ENCODE assay signal across 17 mouse cellular contexts in the genomic region with DNA sequence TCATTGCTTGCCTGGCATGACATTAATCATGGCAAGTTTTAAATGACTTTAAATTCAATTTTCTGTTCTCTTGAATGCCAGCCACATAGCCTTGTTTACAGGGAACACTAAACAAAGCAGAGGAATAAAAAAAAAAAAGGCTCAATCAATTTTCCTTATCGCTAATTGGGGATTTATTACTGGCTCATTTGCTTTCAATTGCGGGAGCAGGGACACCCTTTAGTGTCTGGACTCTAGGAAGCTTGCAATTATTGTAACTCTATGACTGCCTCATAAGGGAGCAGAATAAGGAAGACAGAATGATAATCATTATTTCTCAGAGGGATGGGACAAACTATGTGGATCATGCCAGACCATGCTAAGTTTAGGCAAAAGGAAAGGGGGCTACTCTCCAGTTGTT.
"Had no signal": no experiment of that assay in that cellular context is flagged by ENCODE, and none has a peak within 500 bp of the region (broad histone marks: within the 10 kb centered on the region; RNA-seq: fewer than 3 reads in every experiment).

No protein-coding gene starts in this region.

- H3K36me3 ChIP-seq: midbrain, embryonic 10.5 days; midbrain, embryonic 12.5 days; neural tube, embryonic 13.5 days; neural tube, embryonic 15.5 days had no signal

- H3K4me3 ChIP-seq: midbrain, embryonic 10.5 days; midbrain, embryonic 12.5 days; myocyte; neural tube, embryonic 13.5 days; neural tube, embryonic 15.5 days had no signal

- H3K27ac ChIP-seq: midbrain, embryonic 10.5 days; midbrain, embryonic 12.5 days; neural tube, embryonic 13.5 days; neural tube, embryonic 15.5 days had no signal

- H3K4me1 ChIP-seq: midbrain, embryonic 10.5 days; neural tube, embryonic 15.5 days had no signal

- DNase-seq: lung, adult 18-20 months; lung, embryonic 14.5 days; lung, postnatal 10 days; lung, postnatal 4 days; midbrain, embryonic 14.5 days; right cerebral cortex, adult 18-20 months; right cerebral cortex, postnatal 25 days; right cerebral cortex, postnatal 4 days; spleen, adult 18-20 months; thymus, adult 18-20 months; thymus, postnatal 14 days; thymus, postnatal 36 days had no signal

- H3K27me3 ChIP-seq: midbrain, embryonic 12.5 days; neural tube, embryonic 13.5 days; neural tube, embryonic 15.5 days had no signal

- H3K9me3 ChIP-seq: midbrain, embryonic 10.5 days; midbrain, embryonic 12.5 days; neural tube, embryonic 13.5 days; neural tube, embryonic 15.5 days had no signal

- H3K4me2 ChIP-seq: lung, embryonic 14.5 days; midbrain, embryonic 12.5 days; neural tube, embryonic 13.5 days; neural tube, embryonic 15.5 days had no signal

- H3K9ac ChIP-seq: lung, embryonic 14.5 days; midbrain, embryonic 12.5 days; neural tube, embryonic 13.5 days; neural tube, embryonic 15.5 days had no signal
